Mouse (Mus musculus) adrenal gland, postnatal 10 days (tissue): Measurements from ENCODE around the gene 1700010I14Rik. TPM values are rescaled to one million over a fixed set of nuclear protein-coding genes. Genes with fewer than 3 reads are reported as not detected.

Experiments used
- DNase-seq: peaks from one replicate; pipeline ENCODE4 v3.0.0; 2021; ENCODE audit warnings: mixed read lengths
- total RNA-seq, 2 experiments: library from RNA; stranded (reverse); gene quantifications; 2 replicates each; pipeline ENCODE4 v1.2.3; 2021

The 1700010I14Rik gene
- total RNA-seq, 2 experiments from 2014 or later, result 1.7 to 2.3 TPM

DNA sequence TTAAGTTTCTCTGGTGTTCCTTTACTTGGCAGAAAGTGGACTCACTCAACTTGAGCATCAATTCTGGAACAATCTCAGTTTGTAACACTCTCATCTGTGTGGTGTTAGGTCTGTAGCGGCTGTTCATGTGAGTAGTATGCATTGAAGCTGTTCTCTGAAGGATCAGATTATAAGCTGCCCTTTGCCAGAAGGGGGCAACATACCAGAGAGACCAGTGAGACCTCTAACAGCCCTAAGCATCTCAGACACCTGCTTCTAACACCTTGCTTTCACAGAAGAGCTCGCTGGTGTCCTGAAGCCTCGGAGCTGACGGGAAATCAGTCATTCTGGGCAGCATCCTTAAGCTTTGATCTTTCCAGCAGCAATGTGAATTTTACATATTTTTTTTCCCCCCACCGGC lies 42.0 kb downstream of the 1700010I14Rik start:
- no peak for DNase-seq

- peak; percentile 87 for DNase-seq
Observed at GRCm38 (mm10) chr17:9031241-9032141, 43.4 kb downstream of the 1700010I14Rik start.

DNA sequence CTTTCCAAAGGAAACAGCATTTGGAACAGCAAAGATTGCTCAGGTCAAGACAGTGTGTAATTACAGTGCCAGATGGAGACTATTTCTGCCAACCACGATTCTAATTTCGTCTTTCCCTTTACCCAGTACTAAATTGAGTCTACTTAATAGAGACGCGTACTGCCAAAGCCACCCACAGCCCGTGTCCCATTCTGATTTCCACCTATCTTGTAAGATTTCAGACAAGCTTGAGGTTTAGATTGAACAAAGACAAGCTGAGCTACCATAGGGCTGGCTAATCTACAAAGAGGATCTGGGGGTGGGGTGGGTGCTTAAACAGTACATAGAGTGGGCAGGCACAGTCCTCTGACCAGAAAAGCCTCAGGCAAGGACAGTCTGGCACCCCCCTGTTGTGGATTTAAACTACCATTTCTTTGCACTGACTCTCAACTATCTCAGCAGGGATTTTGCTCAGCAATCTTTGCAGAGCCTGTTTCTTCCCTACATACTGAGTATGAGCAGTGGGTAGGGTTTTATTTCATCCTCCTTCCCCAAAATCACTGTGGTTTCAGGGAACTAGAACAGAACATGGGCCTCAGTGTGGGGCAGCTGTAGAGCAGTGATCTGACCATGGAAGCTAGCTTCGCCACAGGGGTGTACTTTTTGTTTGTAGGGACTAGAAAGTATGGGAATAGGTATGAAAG lies 44.4 kb downstream of the 1700010I14Rik start:
- no peak for DNase-seq

- DNase-seq, result no peak
Observed at GRCm38 (mm10) chr17:9033511-9033910, 45.4 kb downstream of the 1700010I14Rik start.

GRCm38 (mm10) chr17:9035561-9036348 lies 47.6 kb downstream of the 1700010I14Rik start:
- DNase-seq, result no peak

GRCm38 (mm10) chr17:9042723-9043122 lies 54.6 kb downstream of the 1700010I14Rik start:
- peak; percentile 41 for DNase-seq

- DNase-seq, result no peak
Observed at GRCm38 (mm10) chr17:9052441-9052980, 64.4 kb downstream of the 1700010I14Rik start.

DNA sequence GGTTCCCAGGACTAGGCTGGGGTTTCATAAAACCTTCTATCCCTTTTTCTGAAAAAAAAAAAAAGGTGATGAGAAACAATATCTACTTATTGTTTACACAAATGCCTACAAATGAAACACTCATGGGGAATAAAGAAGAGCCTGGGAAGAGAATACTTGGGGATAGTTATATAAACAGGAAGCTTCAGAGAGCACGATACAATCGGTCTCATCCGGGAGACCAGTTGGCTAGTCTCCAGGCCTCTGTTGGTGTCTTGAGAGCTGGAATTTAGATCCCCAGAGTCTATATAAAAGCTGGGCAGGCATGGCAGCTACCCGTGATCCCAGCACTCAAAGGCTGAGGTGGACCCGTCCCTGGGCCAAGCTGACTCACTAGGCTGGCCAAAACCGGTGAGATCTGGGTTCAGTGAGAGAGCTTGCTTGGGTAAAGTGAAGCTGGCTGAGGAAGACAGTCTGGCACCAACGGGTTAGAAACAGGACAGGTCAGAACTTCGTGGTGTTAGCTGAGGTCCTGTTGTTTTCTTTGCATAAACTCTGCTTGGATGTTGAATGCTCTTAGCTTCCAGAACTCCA lies 71.3 kb downstream of the 1700010I14Rik start:
- DNase-seq, result peak; percentile 3
